Mouse (Mus musculus) A20 (cell line): ENCODE measurements around the gene Rora.

Experiments
- DNase-seq: peaks from one replicate; pipeline ENCODE4 v3.0.0-alpha.2; 2011; ENCODE audit warnings: low read depth, low spot score

The Rora gene

GRCm38 (mm10) chr9:68820036-68820435 is 166.4 kb downstream of the Rora start:
- no peak for DNase-seq

GRCm38 (mm10) chr9:68820478-68820877 is 166.9 kb downstream of the Rora start:
- no peak for DNase-seq

GRCm38 (mm10) chr9:68821388-68821787 is 167.8 kb downstream of the Rora start:
- no peak for DNase-seq

GRCm38 (mm10) chr9:68823292-68823691 is 169.7 kb downstream of the Rora start:
- DNase-seq: no peak

GRCm38 (mm10) chr9:68825107-68825506 is 171.5 kb downstream of the Rora start:
- no peak for DNase-seq

- no peak for DNase-seq
Observed at GRCm38 (mm10) chr9:68825841-68826240, 172.3 kb downstream of the Rora start.

GRCm38 (mm10) chr9:68827441-68827840 is 173.9 kb downstream of the Rora start:
- DNase-seq: no peak

GRCm38 (mm10) chr9:68829903-68830302 is 176.3 kb downstream of the Rora start:
- DNase-seq: peak; percentile 9

GRCm38 (mm10) chr9:68833323-68833722 is 179.7 kb downstream of the Rora start:
- DNase-seq: no peak

- DNase-seq: no peak
Observed at GRCm38 (mm10) chr9:68835037-68835649, 181.6 kb downstream of the Rora start.

- no peak for DNase-seq
Observed at GRCm38 (mm10) chr9:68842134-68842892, 188.7 kb downstream of the Rora start.

- no peak for DNase-seq
Observed at GRCm38 (mm10) chr9:68845556-68845955, 192.0 kb downstream of the Rora start.

- no peak for DNase-seq
Observed at GRCm38 (mm10) chr9:68850321-68850720, 196.7 kb downstream of the Rora start.

GRCm38 (mm10) chr9:68852201-68852600 is 198.6 kb downstream of the Rora start:
- DNase-seq: no peak

- DNase-seq: no peak
Observed at GRCm38 (mm10) chr9:68852934-68853333, 199.3 kb downstream of the Rora start.

- DNase-seq: no peak
Observed at GRCm38 (mm10) chr9:68859500-68859899, 205.9 kb downstream of the Rora start.

- DNase-seq: no peak
Observed at GRCm38 (mm10) chr9:68866317-68866716, 212.7 kb downstream of the Rora start.

GRCm38 (mm10) chr9:68873838-68874237 is 220.3 kb downstream of the Rora start:
- DNase-seq: no peak

GRCm38 (mm10) chr9:68874544-68874943 is 221.0 kb downstream of the Rora start:
- DNase-seq: no peak

- DNase-seq: no peak
Observed at GRCm38 (mm10) chr9:68875791-68876190, 222.2 kb downstream of the Rora start.

- DNase-seq: no peak
Observed at GRCm38 (mm10) chr9:68876289-68876688, 222.7 kb downstream of the Rora start.

GRCm38 (mm10) chr9:68881896-68882295 is 228.3 kb downstream of the Rora start:
- no peak for DNase-seq

- no peak for DNase-seq
Observed at GRCm38 (mm10) chr9:68883005-68883404, 229.4 kb downstream of the Rora start.
